Mouse (Mus musculus): Measurements from ENCODE around the gene Cntnap2. TPM values are rescaled to one million over a fixed set of nuclear protein-coding genes. Genes with fewer than 3 reads are reported as not detected.

Gene Cntnap2
- polyA plus RNA-seq, 1 experiment from 2014 or later = 0.55 TPM

DNA sequence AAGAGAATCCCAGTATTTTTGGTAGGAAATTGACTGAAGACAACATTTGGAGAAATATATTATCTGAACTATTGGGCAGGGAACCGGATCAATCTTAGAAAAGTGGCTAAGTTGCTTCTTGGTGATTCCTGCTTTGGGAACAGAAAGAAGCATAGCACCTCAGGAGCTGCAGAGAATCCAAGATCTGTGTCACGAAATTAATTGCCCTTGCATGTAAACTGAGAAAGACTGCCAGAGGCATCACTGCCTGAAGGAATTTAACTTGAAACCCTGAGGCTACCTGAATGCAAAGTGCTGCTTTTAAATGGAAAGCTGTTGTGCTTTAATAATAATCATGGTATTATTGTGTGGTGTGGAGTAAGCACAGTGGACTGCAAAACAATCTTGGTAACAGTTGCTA lies 286.2 kb downstream of the Cntnap2 start:
- ATAC-seq (ENCODE audit: insufficient number of reproducible peaks, insufficient read depth, low FRiP score, low read depth) = no peak
- Histone ChIP-seq H3K27ac (replicated peaks in 1 of 2; ENCODE audit: control insufficient read depth in 1 of 2, insufficient read depth in 1 of 2, low read depth in 2 of 2, low read length in 2 of 2) (no peak overlapping the region), H3K9ac (ENCODE audit: low read length) (no peak overlapping the region), H3K4me1 (ENCODE audit: control insufficient read depth in 2 of 2, insufficient read depth in 2 of 2, low read length in 2 of 2) (no peaks in the 10 kb centered on the region), H3K9me3 (ENCODE audit: control insufficient read depth, low read length) (no peaks in the 10 kb centered on the region), H3K4me3 (ENCODE audit: control insufficient read depth in 1 of 2, insufficient read depth in 1 of 2, low read depth in 1 of 2, low read length in 2 of 2) (no peak overlapping the region), H3K36me3 (ENCODE audit: control insufficient read depth, insufficient read depth, low read length) (no peaks in the 10 kb centered on the region), H3K4me2 (ENCODE audit: low read length) (no peak overlapping the region), H3K27me3 (ENCODE audit: control insufficient read depth, insufficient read depth, low read length) (no peaks in the 10 kb centered on the region)
- 76% methylated on average over 2 of the region's 2 CpGs for WGBS

GRCm38 (mm10) chr6:45345953-45346352 lies 286.8 kb downstream of the Cntnap2 start:
- Histone ChIP-seq H3K4me1 (ENCODE audit: control insufficient read depth in 2 of 2, insufficient read depth in 2 of 2, low read length in 2 of 2) (no peaks in the 10 kb centered on the region), H3K27ac (replicated peaks in 1 of 2; ENCODE audit: control insufficient read depth in 1 of 2, insufficient read depth in 1 of 2, low read depth in 2 of 2, low read length in 2 of 2) (no peak overlapping the region), H3K4me3 (ENCODE audit: control insufficient read depth in 1 of 2, insufficient read depth in 1 of 2, low read depth in 1 of 2, low read length in 2 of 2) (no peak overlapping the region), H3K36me3 (ENCODE audit: control insufficient read depth, insufficient read depth, low read length) (no peaks in the 10 kb centered on the region), H3K9ac (ENCODE audit: low read length) (no peak overlapping the region), H3K4me2 (ENCODE audit: low read length) (no peak overlapping the region), H3K27me3 (ENCODE audit: control insufficient read depth, insufficient read depth, low read length) (no peaks in the 10 kb centered on the region), H3K9me3 (ENCODE audit: control insufficient read depth, low read length) (no peaks in the 10 kb centered on the region)
- no peak for ATAC-seq (ENCODE audit: insufficient number of reproducible peaks, insufficient read depth, low FRiP score, low read depth)

GRCm38 (mm10) chr6:45366442-45366841 lies 307.3 kb downstream of the Cntnap2 start:
- Histone ChIP-seq H3K4me2 (ENCODE audit: low read length) (no peak overlapping the region), H3K36me3 (ENCODE audit: control insufficient read depth, insufficient read depth, low read length) (no peaks in the 10 kb centered on the region), H3K27me3 (ENCODE audit: control insufficient read depth, insufficient read depth, low read length) (no peaks in the 10 kb centered on the region), H3K4me3 (ENCODE audit: control insufficient read depth in 1 of 2, insufficient read depth in 1 of 2, low read depth in 1 of 2, low read length in 2 of 2) (no peak overlapping the region), H3K4me1 (ENCODE audit: control insufficient read depth in 2 of 2, insufficient read depth in 2 of 2, low read length in 2 of 2) (no peaks in the 10 kb centered on the region), H3K9ac (ENCODE audit: low read length) (no peak overlapping the region), H3K9me3 (ENCODE audit: control insufficient read depth, low read length) (no peaks in the 10 kb centered on the region), H3K27ac (replicated peaks in 1 of 2; ENCODE audit: control insufficient read depth in 1 of 2, insufficient read depth in 1 of 2, low read depth in 2 of 2, low read length in 2 of 2) (no peak overlapping the region)
- ATAC-seq (ENCODE audit: insufficient number of reproducible peaks, insufficient read depth, low FRiP score, low read depth) = no peak
- 34% methylated on average over 1 of the region's 1 CpGs for WGBS

- no peak overlapping the region for H3K4me2 ChIP-seq (ENCODE audit: low read length)
- H3K4me3 ChIP-seq (ENCODE audit: control insufficient read depth in 1 of 2, insufficient read depth in 1 of 2, low read depth in 1 of 2, low read length in 2 of 2) = no peak overlapping the region
- no peaks in the 10 kb centered on the region for H3K27me3 ChIP-seq (ENCODE audit: control insufficient read depth, insufficient read depth, low read length)
- no peak for ATAC-seq (ENCODE audit: insufficient number of reproducible peaks, insufficient read depth, low FRiP score, low read depth)
- H3K36me3 ChIP-seq (ENCODE audit: control insufficient read depth, insufficient read depth, low read length) = no peaks in the 10 kb centered on the region
- H3K9ac ChIP-seq (ENCODE audit: low read length) = no peak overlapping the region
- H3K27ac ChIP-seq (replicated peaks in 1 of 2; ENCODE audit: control insufficient read depth in 1 of 2, insufficient read depth in 1 of 2, low read depth in 2 of 2, low read length in 2 of 2) = no peak overlapping the region
- WGBS = 65% methylated on average over 7 of the region's 7 CpGs
- H3K4me1 ChIP-seq (ENCODE audit: control insufficient read depth in 2 of 2, insufficient read depth in 2 of 2, low read length in 2 of 2) = no peaks in the 10 kb centered on the region
- H3K9me3 ChIP-seq (ENCODE audit: control insufficient read depth, low read length) = no peaks in the 10 kb centered on the region
These were observed 322.0 kb downstream of the Cntnap2 start for GRCm38 (mm10) chr6:45381126-45381525.

- no peaks in the 10 kb centered on the region for H3K9me3 ChIP-seq (ENCODE audit: control insufficient read depth, low read length)
- ATAC-seq (ENCODE audit: insufficient number of reproducible peaks, insufficient read depth, low FRiP score, low read depth) = no peak
- no peak overlapping the region for H3K27ac ChIP-seq (replicated peaks in 1 of 2; ENCODE audit: control insufficient read depth in 1 of 2, insufficient read depth in 1 of 2, low read depth in 2 of 2, low read length in 2 of 2)
- 31% methylated on average over 1 of the region's 1 CpGs for WGBS
- no peak overlapping the region for H3K4me2 ChIP-seq (ENCODE audit: low read length)
- H3K4me1 ChIP-seq (ENCODE audit: control insufficient read depth in 2 of 2, insufficient read depth in 2 of 2, low read length in 2 of 2) = no peaks in the 10 kb centered on the region
- no peak overlapping the region for H3K4me3 ChIP-seq (ENCODE audit: control insufficient read depth in 1 of 2, insufficient read depth in 1 of 2, low read depth in 1 of 2, low read length in 2 of 2)
- H3K9ac ChIP-seq (ENCODE audit: low read length) = no peak overlapping the region
- H3K27me3 ChIP-seq (ENCODE audit: control insufficient read depth, insufficient read depth, low read length) = no peaks in the 10 kb centered on the region
- no peaks in the 10 kb centered on the region for H3K36me3 ChIP-seq (ENCODE audit: control insufficient read depth, insufficient read depth, low read length)
These were observed 329.9 kb downstream of the Cntnap2 start for GRCm38 (mm10) chr6:45389034-45389433.

GRCm38 (mm10) chr6:45413629-45414028 lies 354.5 kb downstream of the Cntnap2 start:
- H3K9ac ChIP-seq (ENCODE audit: low read length) = no peak overlapping the region
- no peak overlapping the region for H3K27ac ChIP-seq (replicated peaks in 1 of 2; ENCODE audit: control insufficient read depth in 1 of 2, insufficient read depth in 1 of 2, low read depth in 2 of 2, low read length in 2 of 2)
- no peak overlapping the region for H3K4me3 ChIP-seq (ENCODE audit: control insufficient read depth in 1 of 2, insufficient read depth in 1 of 2, low read depth in 1 of 2, low read length in 2 of 2)
- no peaks in the 10 kb centered on the region for H3K27me3 ChIP-seq (ENCODE audit: control insufficient read depth, insufficient read depth, low read length)
- WGBS = 58% methylated on average over 2 of the region's 2 CpGs
- no peaks in the 10 kb centered on the region for H3K9me3 ChIP-seq (ENCODE audit: control insufficient read depth, low read length)
- no peak overlapping the region for H3K4me2 ChIP-seq (ENCODE audit: low read length)
- ATAC-seq (ENCODE audit: insufficient number of reproducible peaks, insufficient read depth, low FRiP score, low read depth) = no peak
- no peaks in the 10 kb centered on the region for H3K36me3 ChIP-seq (ENCODE audit: control insufficient read depth, insufficient read depth, low read length)
- no peaks in the 10 kb centered on the region for H3K4me1 ChIP-seq (ENCODE audit: control insufficient read depth in 2 of 2, insufficient read depth in 2 of 2, low read length in 2 of 2)

DNA sequence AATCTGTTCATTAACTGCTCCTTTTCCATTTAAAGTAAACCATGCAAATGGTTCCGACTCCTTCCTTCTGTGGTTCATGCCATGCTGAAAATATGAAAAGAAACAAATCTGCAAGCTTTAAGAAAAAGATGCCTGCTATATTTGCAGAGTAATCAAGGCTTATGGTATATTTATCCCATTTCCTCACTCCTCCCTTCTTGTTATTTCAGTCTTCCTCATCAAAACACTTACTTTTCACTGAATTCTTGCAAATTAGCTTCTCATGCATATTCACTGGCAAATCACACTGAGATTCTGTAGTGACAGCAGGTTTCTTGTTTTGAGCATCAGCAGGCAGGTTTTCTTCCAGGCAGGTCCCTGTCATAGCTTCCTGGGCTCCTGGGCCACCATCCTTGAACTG lies 396.3 kb downstream of the Cntnap2 start:
- Histone ChIP-seq H3K9me3 (ENCODE audit: control insufficient read depth, low read length) (no peaks in the 10 kb centered on the region), H3K27ac (replicated peaks in 1 of 2; ENCODE audit: control insufficient read depth in 1 of 2, insufficient read depth in 1 of 2, low read depth in 2 of 2, low read length in 2 of 2) (no peak overlapping the region), H3K4me1 (ENCODE audit: control insufficient read depth in 2 of 2, insufficient read depth in 2 of 2, low read length in 2 of 2) (no peaks in the 10 kb centered on the region), H3K4me3 (ENCODE audit: control insufficient read depth in 1 of 2, insufficient read depth in 1 of 2, low read depth in 1 of 2, low read length in 2 of 2) (no peak overlapping the region), H3K4me2 (ENCODE audit: low read length) (no peak overlapping the region), H3K9ac (ENCODE audit: low read length) (no peak overlapping the region), H3K27me3 (ENCODE audit: control insufficient read depth, insufficient read depth, low read length) (no peaks in the 10 kb centered on the region), H3K36me3 (ENCODE audit: control insufficient read depth, insufficient read depth, low read length) (no peaks in the 10 kb centered on the region)
- 69% methylated on average over 1 of the region's 1 CpGs for WGBS
- no peak for ATAC-seq (ENCODE audit: insufficient number of reproducible peaks, insufficient read depth, low FRiP score, low read depth)

DNA sequence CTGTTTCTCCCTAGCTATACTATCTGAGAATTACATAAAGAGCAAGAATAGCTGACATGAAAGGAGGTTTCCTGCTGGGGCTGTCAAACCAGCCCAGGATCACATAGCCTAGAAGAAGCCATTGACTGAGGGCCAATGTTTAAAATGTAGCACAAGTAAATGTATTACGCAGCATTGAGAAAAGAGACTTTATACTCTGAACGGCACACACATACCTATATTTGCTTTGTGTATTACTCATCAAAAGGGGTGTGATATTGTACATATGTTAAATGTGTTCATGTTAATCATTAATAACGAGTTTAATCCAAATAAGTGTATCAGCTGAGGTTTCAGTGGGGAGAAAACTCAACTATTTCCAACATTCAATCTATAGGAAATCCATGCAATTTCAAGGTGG lies 459.1 kb downstream of the Cntnap2 start:
- Histone ChIP-seq H3K36me3 (ENCODE audit: control insufficient read depth, insufficient read depth, low read length) (no peaks in the 10 kb centered on the region), H3K9ac (ENCODE audit: low read length) (no peak overlapping the region), H3K4me3 (ENCODE audit: control insufficient read depth in 1 of 2, insufficient read depth in 1 of 2, low read depth in 1 of 2, low read length in 2 of 2) (no peak overlapping the region), H3K27me3 (ENCODE audit: control insufficient read depth, insufficient read depth, low read length) (no peaks in the 10 kb centered on the region), H3K27ac (replicated peaks in 1 of 2; ENCODE audit: control insufficient read depth in 1 of 2, insufficient read depth in 1 of 2, low read depth in 2 of 2, low read length in 2 of 2) (no peak overlapping the region), H3K4me1 (ENCODE audit: control insufficient read depth in 2 of 2, insufficient read depth in 2 of 2, low read length in 2 of 2) (no peaks in the 10 kb centered on the region), H3K9me3 (ENCODE audit: control insufficient read depth, low read length) (no peaks in the 10 kb centered on the region), H3K4me2 (ENCODE audit: low read length) (no peak overlapping the region)
- no peak for ATAC-seq (ENCODE audit: insufficient number of reproducible peaks, insufficient read depth, low FRiP score, low read depth)
- WGBS = 64% methylated on average over 3 of the region's 3 CpGs

All from heart, embryonic 14.5 days (tissue).